Mouse (Mus musculus): ENCODE results near the gene Gm11562.

The Gm11562 gene

GRCm38 (mm10) chr11:99583245-99583704 lies 37.0 kb downstream of the Gm11562 start, which contains the start of gene Krtap1-4:
Krtap1-4 (minus strand) TSS chr11:99583654.
- DNase-seq: no peak

- no peak for DNase-seq
Observed at GRCm38 (mm10) chr11:99581564-99581963, 38.7 kb downstream of the Gm11562 start.

DNA sequence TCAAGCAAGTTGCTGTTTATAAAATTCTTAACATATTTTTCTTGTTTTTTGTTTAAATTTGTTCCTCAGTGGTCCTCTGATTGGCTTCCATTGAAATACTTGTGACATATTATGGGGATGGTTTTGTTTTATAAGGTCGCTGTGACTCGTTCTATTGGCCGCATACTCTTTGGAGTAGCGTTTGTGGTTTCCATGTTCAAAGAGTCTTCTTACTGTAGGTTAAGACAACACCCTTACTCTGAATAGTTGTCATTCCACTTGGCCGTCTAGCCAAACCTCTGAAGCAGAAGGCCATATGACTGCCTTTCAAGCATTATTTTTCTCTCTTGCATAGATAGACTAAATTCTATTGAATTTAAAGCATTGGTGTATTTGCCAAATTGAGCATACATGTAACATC lies 39.2 kb downstream of the Gm11562 start:
- DNase-seq: no peak

DNA sequence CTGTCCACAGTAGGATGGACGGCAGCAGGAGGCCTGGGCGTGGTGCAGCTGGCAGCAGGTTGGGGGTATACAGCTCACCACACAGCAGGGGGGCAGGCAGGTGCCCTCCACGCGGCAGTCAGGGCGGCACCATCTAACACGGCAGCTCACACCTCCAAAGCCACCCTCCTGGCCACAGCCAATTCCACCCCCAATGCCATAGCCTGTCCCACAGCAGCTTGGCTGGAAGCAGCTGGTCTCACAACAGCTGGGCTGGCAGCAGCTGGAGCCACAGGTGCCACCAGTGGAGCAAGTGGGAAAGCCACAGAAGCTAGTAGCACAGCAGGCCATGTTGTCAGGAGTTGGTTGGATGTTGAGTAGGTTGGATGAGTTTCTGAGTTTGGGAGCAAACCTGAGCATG lies 39.6 kb downstream of the Gm11562 start, which contains the start of gene Krtap1-5:
Gene Krtap1-5 (minus strand): TSS at position 381 of the 400 bp plus-strand sequence.
- no peak for DNase-seq

GRCm38 (mm10) chr11:99574106-99574505 lies 46.1 kb downstream of the Gm11562 start:
- DNase-seq: peak; percentile 85

GRCm38 (mm10) chr11:99573164-99573563 lies 47.1 kb downstream of the Gm11562 start:
- no peak for DNase-seq

Measured in lung, postnatal 10 days (tissue).